Mouse (Mus musculus) heart, embryonic 15.5 days (tissue): ENCODE results near the gene Tyw1. TPM values are rescaled to one million over a fixed set of nuclear protein-coding genes. Genes with fewer than 3 reads are reported as not detected.

Source experiments
- polyA plus RNA-seq: library from polyadenylated mRNA; unstranded; fragments of >200 nt; fragmentation: Nextera tagmentation; extraction: Ambion mirVana; gene quantifications from 2 replicates; pipeline ENCODE4 v1.2.1, GENCODE M21; 2015

Gene Tyw1
- polyA plus RNA-seq, 1 experiment from 2014 or later, result 13.7 TPM

Other genes with a start within 250 kb of the Tyw1 start
- gene Asl, start 226.4 kb upstream of the Tyw1 start, polyA plus RNA-seq, result 16.0 and 22.2 TPM in 2 replicates
- gene Crcp, start 226.3 kb upstream of the Tyw1 start, polyA plus RNA-seq, result 20.6 and 26.8 TPM in 2 replicates
- 27.2 and 33.2 TPM in 2 replicates for gene Tpst1, start 182.3 kb upstream of the Tyw1 start, polyA plus RNA-seq
- gene Kctd7, start 110.8 kb upstream of the Tyw1 start, polyA plus RNA-seq, result 4.1 and 5.8 TPM in 2 replicates
- 19.3 and 19.9 TPM in 2 replicates for gene Rabgef1, start 83.8 kb upstream of the Tyw1 start, polyA plus RNA-seq
- gene Tmem248, start 38.5 kb upstream of the Tyw1 start, polyA plus RNA-seq, result 23.0 and 24.2 TPM in 2 replicates
- 57.7 and 59.5 TPM in 2 replicates for gene Sbds, start 89 bp upstream of the Tyw1 start, polyA plus RNA-seq
- 0.35 and 0.61 TPM in 2 replicates for gene Caln1, start 113.8 kb downstream of the Tyw1 start, polyA plus RNA-seq
- gene A330070K13Rik, start 129.0 kb downstream of the Tyw1 start, polyA plus RNA-seq, result not detected in 2 replicates